Mouse (Mus musculus) heart, adult 2 months (tissue): ENCODE measurements around the gene Ptprq.

Source experiments
- CTCF ChIP-seq: fragments of 200-600 bp; IDR thresholded peaks from 2 replicates; pipeline ENCODE4 v1.8.1; 2022; ENCODE audit warnings: antibody characterized with exemption, mild to moderate bottlenecking, moderate library complexity
- EP300 ChIP-seq: fragments of 200-500 bp; IDR thresholded peaks from 2 replicates; pipeline ENCODE4 v1.6.1; 2011; ENCODE audit warnings: low read depth, low read length, control low read depth; ENCODE audit not compliant: insufficient read depth

DNA sequence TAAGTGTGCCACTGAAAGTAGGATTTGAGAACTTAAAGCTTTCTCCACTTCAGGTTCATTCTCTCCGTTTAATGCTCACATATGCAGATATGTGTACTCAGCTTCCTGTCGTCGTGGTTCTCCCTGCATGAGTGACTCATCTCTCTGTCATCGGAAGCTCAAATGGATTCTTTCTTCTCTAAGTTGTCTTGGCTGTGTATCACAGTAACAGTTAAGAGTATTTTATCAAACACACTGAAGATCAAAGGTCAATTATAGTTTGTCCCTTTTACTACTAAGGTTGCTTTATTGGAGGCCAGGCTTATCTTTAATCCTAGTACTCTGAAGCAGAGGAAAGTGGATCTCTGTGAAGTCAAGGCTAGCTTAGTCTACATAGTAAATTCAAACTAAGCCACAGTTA is 95.6 kb downstream of the Ptprq start:
- no peak for TF ChIP-seq CTCF
- no peak for TF ChIP-seq EP300
